Mouse (Mus musculus): ENCODE measurements at regions not wholly inside any gene's neighbourhood (a gene's known extent, or its start where the extent isn't known, plus 50 kb on each side); places are given as distances from the start of the nearest gene placed in this dataset.

- Histone ChIP-seq H3K36me3 (replicated peaks; ENCODE audit: low read length) (no peaks in the 10 kb centered on the region), H3K9me3 (0 out of 2 replicates have a peak, but pooled peaks cover 3% of the 10 kb centered on the region), H3K4me1 (no peaks in the 10 kb centered on the region), H3K4me3 (replicated peaks) (no peak overlapping the region), H3K27me3 (replicated peaks) (no peaks in the 10 kb centered on the region)
- TF ChIP-seq FLI1 (IDR thresholded peaks at IDR 0.05; ENCODE audit: low read length) (no peak), GATA1 (IDR thresholded peaks at IDR 0.05; ENCODE audit: borderline replicate concordance, low read length) (no peak)
Measured at GRCm38 (mm10) chr15:69526441-69527094, 3025.9 kb upstream of the Lrrc6 start.

- no peak overlapping the region for H3K4me3 ChIP-seq (replicated peaks)
- no peaks in the 10 kb centered on the region for H3K27me3 ChIP-seq (replicated peaks)
- H3K36me3 ChIP-seq (replicated peaks; ENCODE audit: low read length), result no peaks in the 10 kb centered on the region
- H3K4me1 ChIP-seq, result no peaks in the 10 kb centered on the region
- TF ChIP-seq FLI1 (IDR thresholded peaks at IDR 0.05; ENCODE audit: low read length), result no peak
- TF ChIP-seq GATA1 (IDR thresholded peaks at IDR 0.05; ENCODE audit: borderline replicate concordance, low read length), result no peak
- H3K9me3 ChIP-seq, result no peaks in the 10 kb centered on the region
Measured at GRCm38 (mm10) chr15:69484421-69485074, 2983.8 kb upstream of the Lrrc6 start.

DNA sequence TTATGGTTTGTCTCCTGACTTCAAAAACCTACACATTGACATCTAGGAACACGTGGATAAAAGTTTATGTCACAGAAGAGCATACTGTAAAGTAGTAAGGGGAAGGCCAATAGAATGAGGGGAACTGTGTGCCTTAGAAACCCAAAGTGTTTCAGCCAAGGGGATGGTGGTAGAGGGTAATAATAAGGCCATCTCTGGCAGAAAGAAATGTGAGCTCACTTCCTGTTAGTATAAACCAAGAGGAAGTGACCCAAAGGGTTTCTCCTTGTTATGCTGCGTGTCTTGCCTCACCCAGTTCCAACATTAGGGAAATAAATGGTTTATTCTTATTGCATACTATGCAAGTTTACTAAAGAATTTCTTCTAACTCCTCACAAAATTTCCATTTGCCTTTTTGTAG, 2982.4 kb upstream of the Lrrc6 start:
- Histone ChIP-seq H3K9me3 (no peaks in the 10 kb centered on the region), H3K27me3 (replicated peaks) (no peaks in the 10 kb centered on the region), H3K4me1 (no peaks in the 10 kb centered on the region), H3K4me3 (replicated peaks) (no peak overlapping the region), H3K36me3 (replicated peaks; ENCODE audit: low read length) (no peaks in the 10 kb centered on the region)
- TF ChIP-seq FLI1 (IDR thresholded peaks at IDR 0.05; ENCODE audit: low read length) (no peak), GATA1 (IDR thresholded peaks at IDR 0.05; ENCODE audit: borderline replicate concordance, low read length) (no peak)

GRCm38 (mm10) chr15:69481087-69481486, 2980.4 kb upstream of the Lrrc6 start:
- Histone ChIP-seq H3K9me3 (no peaks in the 10 kb centered on the region), H3K4me1 (no peaks in the 10 kb centered on the region), H3K4me3 (replicated peaks) (no peak overlapping the region), H3K27me3 (replicated peaks) (no peaks in the 10 kb centered on the region), H3K36me3 (replicated peaks; ENCODE audit: low read length) (no peaks in the 10 kb centered on the region)
- TF ChIP-seq FLI1 (IDR thresholded peaks at IDR 0.05; ENCODE audit: low read length) (no peak), GATA1 (IDR thresholded peaks at IDR 0.05; ENCODE audit: borderline replicate concordance, low read length) (no peak)

DNA sequence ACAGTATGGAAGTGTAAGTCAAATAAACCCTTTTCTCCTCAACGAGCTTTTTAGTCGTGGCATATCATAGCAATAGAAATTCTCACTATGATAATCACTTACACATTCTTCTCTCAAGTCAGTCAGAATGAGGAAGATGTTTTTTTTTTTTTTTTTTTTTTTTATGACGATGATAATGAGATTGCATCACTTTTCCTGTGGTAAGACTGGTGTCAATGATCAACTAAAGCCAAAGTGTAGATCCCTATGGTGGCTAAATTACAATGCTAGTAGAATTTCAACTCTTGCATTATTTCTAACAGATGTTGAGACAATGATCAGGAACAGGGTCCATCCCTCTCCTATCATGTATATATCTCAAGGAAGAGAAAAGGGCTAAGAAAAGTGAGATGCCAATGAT, 2976.3 kb upstream of the Lrrc6 start:
- H3K9me3 ChIP-seq, result no peaks in the 10 kb centered on the region
- H3K27me3 ChIP-seq (replicated peaks), result no peaks in the 10 kb centered on the region
- no peak for TF ChIP-seq GATA1 (IDR thresholded peaks at IDR 0.05; ENCODE audit: borderline replicate concordance, low read length)
- H3K4me1 ChIP-seq, result no peaks in the 10 kb centered on the region
- H3K36me3 ChIP-seq (replicated peaks; ENCODE audit: low read length), result no peaks in the 10 kb centered on the region
- H3K4me3 ChIP-seq (replicated peaks), result no peak overlapping the region

GRCm38 (mm10) chr15:69469566-69469965, 2968.9 kb upstream of the Lrrc6 start:
- TF ChIP-seq GATA1 (IDR thresholded peaks at IDR 0.05; ENCODE audit: borderline replicate concordance, low read length) (no peak), FLI1 (IDR thresholded peaks at IDR 0.05; ENCODE audit: low read length) (no peak)

DNA sequence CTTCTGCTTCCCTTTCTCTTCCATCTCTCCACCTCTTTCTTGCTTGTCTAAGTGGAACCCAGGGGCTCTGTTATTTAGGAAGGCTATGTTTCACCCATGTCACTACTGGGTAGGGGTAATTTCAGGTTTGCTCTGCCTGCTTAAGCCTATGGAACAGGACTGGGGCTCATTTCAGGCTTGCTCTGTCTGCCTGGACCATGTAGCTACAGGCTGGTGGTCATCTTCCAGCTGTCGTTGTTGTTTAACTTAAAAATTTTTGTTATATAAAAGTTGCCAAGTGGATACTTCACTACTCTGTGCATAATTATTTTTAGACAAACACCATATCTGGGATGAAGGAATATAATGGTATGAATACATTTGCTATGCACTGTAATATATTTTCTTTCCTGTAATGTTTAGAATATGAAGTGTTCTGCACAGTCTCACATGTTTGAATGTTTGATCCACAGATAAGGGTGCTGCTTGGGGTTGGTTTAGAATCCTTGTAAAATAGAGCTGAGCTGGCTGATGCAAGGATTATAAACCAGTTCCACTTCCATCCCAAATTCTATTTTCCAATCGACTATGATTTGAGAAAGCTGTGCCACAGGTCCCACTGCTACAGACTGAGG, 2960.0 kb upstream of the Lrrc6 start:
- Histone ChIP-seq H3K9me3 (peaks cover 6% of the 10 kb centered on the region; the same call in 1 of the 2 replicates), H3K4me1 (no peaks in the 10 kb centered on the region), H3K4me3 (replicated peaks) (no peak overlapping the region), H3K27me3 (replicated peaks) (no peaks in the 10 kb centered on the region), H3K36me3 (replicated peaks; ENCODE audit: low read length) (no peaks in the 10 kb centered on the region)
- TF ChIP-seq FLI1 (IDR thresholded peaks at IDR 0.05; ENCODE audit: low read length) (no peak), GATA1 (IDR thresholded peaks at IDR 0.05; ENCODE audit: borderline replicate concordance, low read length) (no peak)

More at GRCm38 (mm10) chr15:69469566-69469965, 2968.9 kb upstream of the Lrrc6 start:
- no peak overlapping the region for H3K4me3 ChIP-seq (replicated peaks)
- no peaks in the 10 kb centered on the region for H3K9me3 ChIP-seq
- no peaks in the 10 kb centered on the region for H3K27me3 ChIP-seq (replicated peaks)
- H3K4me1 ChIP-seq, result no peaks in the 10 kb centered on the region
- H3K36me3 ChIP-seq (replicated peaks; ENCODE audit: low read length), result no peaks in the 10 kb centered on the region

DNA sequence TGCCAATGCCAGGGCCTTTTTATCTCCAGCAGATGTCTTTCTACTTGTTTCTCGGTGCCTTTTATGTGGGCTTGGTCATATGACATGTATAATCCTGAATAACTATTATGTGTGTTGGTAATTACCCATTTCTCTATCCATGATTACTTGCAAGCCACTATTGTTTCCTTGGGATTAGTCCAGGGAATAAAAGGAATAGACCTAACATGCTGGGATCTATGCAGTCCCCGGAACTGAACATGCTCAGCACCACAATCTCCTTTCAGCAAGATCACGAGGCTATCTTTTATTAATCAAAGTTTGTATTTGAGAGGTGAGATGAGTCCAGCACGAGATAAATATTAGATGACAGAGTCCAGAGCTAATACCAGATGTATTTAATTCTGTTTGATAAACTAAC, 2956.8 kb upstream of the Lrrc6 start:
- no peaks in the 10 kb centered on the region for H3K4me1 ChIP-seq
- H3K36me3 ChIP-seq (replicated peaks; ENCODE audit: low read length), result no peaks in the 10 kb centered on the region
- TF ChIP-seq GATA1 (IDR thresholded peaks at IDR 0.05; ENCODE audit: borderline replicate concordance, low read length), result no peak
- TF ChIP-seq FLI1 (IDR thresholded peaks at IDR 0.05; ENCODE audit: low read length), result no peak
- H3K9me3 ChIP-seq, result peaks cover 6% of the 10 kb centered on the region; the same call in 1 of the 2 replicates
- H3K27me3 ChIP-seq (replicated peaks), result no peaks in the 10 kb centered on the region
- H3K4me3 ChIP-seq (replicated peaks), result no peak overlapping the region

GRCm38 (mm10) chr15:69456191-69456770, 2955.6 kb upstream of the Lrrc6 start:
- Histone ChIP-seq H3K4me1 (no peaks in the 10 kb centered on the region), H3K27me3 (replicated peaks) (no peaks in the 10 kb centered on the region), H3K4me3 (replicated peaks) (no peak overlapping the region), H3K9me3 (peaks cover 6% of the 10 kb centered on the region; the same call in 1 of the 2 replicates), H3K36me3 (replicated peaks; ENCODE audit: low read length) (no peaks in the 10 kb centered on the region)
- no peak for TF ChIP-seq GATA1 (IDR thresholded peaks at IDR 0.05; ENCODE audit: borderline replicate concordance, low read length)
- TF ChIP-seq FLI1 (IDR thresholded peaks at IDR 0.05; ENCODE audit: low read length), result no peak

DNA sequence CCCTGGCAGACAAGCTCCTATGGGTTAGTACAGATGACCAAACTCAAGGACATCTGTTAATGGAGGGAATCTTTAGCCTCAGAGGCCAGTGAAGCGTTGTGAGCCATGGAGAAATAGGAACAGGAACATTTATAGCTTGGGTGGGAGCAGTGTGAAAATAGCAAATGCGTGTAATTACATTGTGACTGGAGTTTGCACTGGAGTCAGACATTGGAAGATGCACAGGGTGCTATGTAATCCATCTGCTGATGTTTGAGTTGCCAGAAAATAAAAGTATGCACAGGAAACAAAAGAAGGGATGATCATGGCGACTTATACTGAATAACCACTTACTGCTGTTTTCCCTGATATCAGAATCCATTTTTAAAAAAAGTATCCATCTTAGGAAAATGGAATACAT, 2940.3 kb upstream of the Lrrc6 start:
- Histone ChIP-seq H3K27me3 (replicated peaks) (no peaks in the 10 kb centered on the region), H3K9me3 (no peaks in the 10 kb centered on the region), H3K4me1 (no peaks in the 10 kb centered on the region), H3K36me3 (replicated peaks; ENCODE audit: low read length) (no peaks in the 10 kb centered on the region), H3K4me3 (replicated peaks) (no peak overlapping the region)
- no peak for TF ChIP-seq FLI1 (IDR thresholded peaks at IDR 0.05; ENCODE audit: low read length)
- TF ChIP-seq GATA1 (IDR thresholded peaks at IDR 0.05; ENCODE audit: borderline replicate concordance, low read length), result no peak

Data from megakaryocyte, embryonic 14.5 days (primary cell).